Mouse (Mus musculus): ENCODE data around the gene Adam1b. TPM values are rescaled to one million over a fixed set of nuclear protein-coding genes. Genes with fewer than 3 reads are reported as not detected.
A peak's percentile ranks its signal among the peaks of the same experiment; 100 is the strongest.

The Adam1b gene
- polyA plus RNA-seq, 1 experiment: not detected

GRCm38 (mm10) chr5:121452026-121452869, 51.0 kb downstream of the Adam1b start, which contains the start of gene Erp29:
Gene Erp29 (minus strand): TSS chr5:121452506.
- H3K27ac ChIP-seq (ENCODE audit: insufficient read depth, low read length): peak within 1 kb of the TSS; percentile 96
- peak within 1 kb of the TSS; percentile 84 for H3K4me3 ChIP-seq (ENCODE audit: insufficient read depth, low read length)
- H3K4me1 ChIP-seq (ENCODE audit: control insufficient read depth, insufficient read depth, low read length): 0 out of 2 replicates have a peak, but pooled peaks cover 1% of the 10 kb centered on the region
- TF ChIP-seq POLR2A (IDR thresholded peaks at IDR 0.05; ENCODE audit: extremely low read depth, insufficient read depth, low read length) (peak; percentile 91), CTCF (IDR thresholded peaks at IDR 0.05; ENCODE audit: extremely low read depth, insufficient read depth, low read length) (no peak)

- H3K4me1 ChIP-seq (ENCODE audit: control insufficient read depth, insufficient read depth, low read length): 0 out of 2 replicates have a peak, but pooled peaks cover 1% of the 10 kb centered on the region
Measured at GRCm38 (mm10) chr5:121451644-121452025, 51.6 kb downstream of the Adam1b start, which contains the start of gene Tmem116. Gene Tmem116 (plus strand): TSS chr5:121451893.

GRCm38 (mm10) chr5:121451203-121451602, 52.0 kb downstream of the Adam1b start:
- H3K27ac ChIP-seq (ENCODE audit: insufficient read depth, low read length): no peak overlapping the region
- 0 out of 2 replicates have a peak, but pooled peaks cover 1% of the 10 kb centered on the region for H3K4me1 ChIP-seq (ENCODE audit: control insufficient read depth, insufficient read depth, low read length)
- peak overlapping the region; percentile 84 for H3K4me3 ChIP-seq (ENCODE audit: insufficient read depth, low read length)
- no peak for TF ChIP-seq CTCF (IDR thresholded peaks at IDR 0.05; ENCODE audit: extremely low read depth, insufficient read depth, low read length)
- TF ChIP-seq POLR2A (IDR thresholded peaks at IDR 0.05; ENCODE audit: extremely low read depth, insufficient read depth, low read length): no peak

More at GRCm38 (mm10) chr5:121451644-121452025, 51.6 kb downstream of the Adam1b start, which contains the start of gene Tmem116:
- Histone ChIP-seq H3K4me3 (ENCODE audit: insufficient read depth, low read length) (peak within 1 kb of the TSS; percentile 84), H3K27ac (ENCODE audit: insufficient read depth, low read length) (peak within 1 kb of the TSS; percentile 96)
- TF ChIP-seq POLR2A (IDR thresholded peaks at IDR 0.05; ENCODE audit: extremely low read depth, insufficient read depth, low read length) (no peak; the same call in 1 of the 2 replicates), CTCF (IDR thresholded peaks at IDR 0.05; ENCODE audit: extremely low read depth, insufficient read depth, low read length) (no peak)

- H3K4me1 ChIP-seq (ENCODE audit: control insufficient read depth, insufficient read depth, low read length): 0 out of 2 replicates have a peak, but pooled peaks cover 1% of the 10 kb centered on the region
- TF ChIP-seq CTCF (IDR thresholded peaks at IDR 0.05; ENCODE audit: extremely low read depth, insufficient read depth, low read length): no peak
- TF ChIP-seq POLR2A (IDR thresholded peaks at IDR 0.05; ENCODE audit: extremely low read depth, insufficient read depth, low read length): no peak
- H3K4me3 ChIP-seq (ENCODE audit: insufficient read depth, low read length): no peak overlapping the region
- no peak overlapping the region for H3K27ac ChIP-seq (ENCODE audit: insufficient read depth, low read length)
Measured at GRCm38 (mm10) chr5:121450476-121450875, 52.8 kb downstream of the Adam1b start.

Other genes with a start within 250 kb of the Adam1b start
- 124 and 134 TPM in 2 replicates for gene Trafd1, start 117.8 kb downstream of the Adam1b start, polyA plus RNA-seq (2012; rRNA removed)
- gene Naa25, start 105.5 kb downstream of the Adam1b start, polyA plus RNA-seq (2012; rRNA removed): 21.6 TPM in 2 replicates
- gene Tmem116, start 51.5 kb downstream of the Adam1b start, polyA plus RNA-seq (2012; rRNA removed): 6.8 and 10.7 TPM in 2 replicates
- gene Erp29, start 50.9 kb downstream of the Adam1b start, polyA plus RNA-seq (2012; rRNA removed): 92.1 and 101 TPM in 2 replicates
- 17.3 and 18.9 TPM in 2 replicates for gene Adam1a, start 42.0 kb upstream of the Adam1b start, polyA plus RNA-seq (2012; rRNA removed)
- 0.40 TPM in 1 of 2 replicates, not detected in the other for gene Gm42878, start 42.0 kb upstream of the Adam1b start, polyA plus RNA-seq (2012; rRNA removed)
- 94.9 and 100 TPM in 2 replicates for gene Mapkapk5, start 42.5 kb upstream of the Adam1b start, polyA plus RNA-seq (2012; rRNA removed)
- 198 TPM in 2 replicates for gene Aldh2, start 90.4 kb upstream of the Adam1b start, polyA plus RNA-seq (2012; rRNA removed)
- 4.5 and 5.1 TPM in 2 replicates for gene Acad12, start 115.5 kb upstream of the Adam1b start, polyA plus RNA-seq (2012; rRNA removed)
- gene Acad10, start 157.1 kb upstream of the Adam1b start, polyA plus RNA-seq (2012; rRNA removed): 4.6 and 5.0 TPM in 2 replicates
- gene Brap, start 157.1 kb upstream of the Adam1b start, polyA plus RNA-seq (2012; rRNA removed): 51.8 and 57.5 TPM in 2 replicates
- 136 and 139 TPM in 2 replicates for gene Atxn2, start 207.9 kb upstream of the Adam1b start, polyA plus RNA-seq (2012; rRNA removed)